In genomic region chr6:72763616-72764015, GRCm38 (mm10) we compare ENCODE assay signal across 28 mouse cellular contexts. TPM values are rescaled to one million over a fixed set of nuclear protein-coding genes. Genes with fewer than 3 reads are reported as not detected.
DNase-seq lines count a peak whose midpoint lies in the region; ATAC-seq and TF ChIP-seq lines count a peak whose summit lies in the region.
"Had no signal": no experiment of that assay in that cellular context is flagged by ENCODE, and none has a peak within 500 bp of the region (broad histone marks: within the 10 kb centered on the region; RNA-seq: fewer than 3 reads in every experiment).

No protein-coding gene starts in this region.

- no peak overlapping the region for H3K9ac ChIP-seq in embryonic facial prominence, embryonic 13.5 days
- no peak overlapping the region for H3K9ac ChIP-seq in limb, embryonic 15.5 days
- H3K9ac ChIP-seq: forebrain, embryonic 13.5 days; hindbrain, embryonic 13.5 days; limb, embryonic 13.5 days; liver, embryonic 13.5 days; midbrain, embryonic 13.5 days; neural tube, embryonic 13.5 days had no signal

- no peak for DNase-seq in embryonic facial prominence, embryonic 10.5 days (ENCODE audit: low spot score)
- peak; percentile 62 for DNase-seq in ZHBTc4 (ENCODE audit: low read depth, low spot score)
- DNase-seq in frontal cortex, postnatal 14 days (ENCODE audit: low spot score in 2 of 2), result no peak
- DNase-seq in spleen, adult 18-20 months, result no peak
- DNase-seq: adrenal gland, postnatal 14 days; cerebellum, adult 11 months; cerebellum, adult 9-10 months; cerebellum, postnatal 36 days; gastrocnemius, postnatal 36 days; heart, adult 18-20 months; heart, postnatal 36 days; kidney, adult 8-10 months; liver, embryonic 13.5 days; lung, postnatal 4 days; right cerebral cortex, postnatal 4 days had no signal

- no peaks in the 10 kb centered on the region for H3K9me3 ChIP-seq in embryonic facial prominence, embryonic 13.5 days
- peaks cover 6% of the 10 kb centered on the region; the same call in 1 of the 2 replicates for H3K9me3 ChIP-seq in embryonic facial prominence, embryonic 10.5 days
- H3K9me3 ChIP-seq in E14TG2a.4 (ENCODE audit: low read length), result no peaks in the 10 kb centered on the region
- no peaks in the 10 kb centered on the region for H3K9me3 ChIP-seq in limb, embryonic 15.5 days
- H3K9me3 ChIP-seq: forebrain, embryonic 13.5 days; G1E; hindbrain, embryonic 13.5 days; liver, embryonic 13.5 days; midbrain, embryonic 13.5 days; neural tube, embryonic 13.5 days had no signal

- H3K4me2 ChIP-seq in embryonic facial prominence, embryonic 13.5 days, result no peak overlapping the region
- H3K4me2 ChIP-seq in limb, embryonic 15.5 days, result no peak overlapping the region
- H3K4me2 ChIP-seq: forebrain, embryonic 13.5 days; heart, embryonic 11.5 days; hindbrain, embryonic 13.5 days; limb, embryonic 13.5 days; liver, embryonic 13.5 days; midbrain, embryonic 13.5 days; neural tube, embryonic 13.5 days had no signal

- H3K4me3 ChIP-seq in embryonic facial prominence, embryonic 13.5 days, result no peak overlapping the region
- H3K4me3 ChIP-seq in embryonic facial prominence, embryonic 10.5 days, result no peak overlapping the region
- H3K4me3 ChIP-seq in E14TG2a.4 (replicated peaks; ENCODE audit: low read length), result peak overlapping the region; percentile 39
- no peak overlapping the region for H3K4me3 ChIP-seq in limb, embryonic 15.5 days
- H3K4me3 ChIP-seq: forebrain, embryonic 13.5 days; hindbrain, embryonic 13.5 days; limb, embryonic 13.5 days; liver, embryonic 13.5 days; megakaryocyte, embryonic 14.5 days; midbrain, embryonic 13.5 days; neural tube, embryonic 13.5 days had no signal

- WGBS in embryonic facial prominence, embryonic 13.5 days, result 35% methylated on average over 11 of the region's 11 CpGs
- WGBS in embryonic facial prominence, embryonic 10.5 days, result 54% methylated on average over 11 of the region's 11 CpGs
- 35% methylated on average over 11 of the region's 11 CpGs for WGBS in limb, embryonic 15.5 days

- TF ChIP-seq CTCF in E14TG2a.4 (conservative IDR thresholded peaks at IDR 0.05; ENCODE audit: low read length), result no peak

- H3K36me3 ChIP-seq in embryonic facial prominence, embryonic 13.5 days, result peaks cover 15% of the 10 kb centered on the region
- peaks cover 34% of the 10 kb centered on the region for H3K36me3 ChIP-seq in embryonic facial prominence, embryonic 10.5 days (replicated peaks)
- H3K36me3 ChIP-seq in E14TG2a.4 (ENCODE audit: insufficient read depth, low read length), result peaks cover 20% of the 10 kb centered on the region
- peaks cover 3% of the 10 kb centered on the region; the same call in 1 of the 2 replicates for H3K36me3 ChIP-seq in limb, embryonic 15.5 days
- H3K36me3 ChIP-seq: G1E; hindbrain, embryonic 13.5 days; liver, embryonic 13.5 days; midbrain, embryonic 13.5 days; neural tube, embryonic 13.5 days had no signal

- peaks cover 78% of the 10 kb centered on the region for H3K4me1 ChIP-seq in embryonic facial prominence, embryonic 13.5 days
- peaks cover 79% of the 10 kb centered on the region for H3K4me1 ChIP-seq in embryonic facial prominence, embryonic 10.5 days
- peaks cover 99% of the 10 kb centered on the region for H3K4me1 ChIP-seq in E14TG2a.4 (replicated peaks; ENCODE audit: low read depth, low read length)
- peaks cover 73% of the 10 kb centered on the region for H3K4me1 ChIP-seq in limb, embryonic 15.5 days
- H3K4me1 ChIP-seq: liver, embryonic 13.5 days; megakaryocyte, embryonic 14.5 days had no signal

- no peaks in the 10 kb centered on the region for H3K27me3 ChIP-seq in embryonic facial prominence, embryonic 13.5 days
- H3K27me3 ChIP-seq in embryonic facial prominence, embryonic 10.5 days (replicated peaks; ENCODE audit: low read depth, poor library complexity, severe bottlenecking), result no peaks in the 10 kb centered on the region
- no peaks in the 10 kb centered on the region for H3K27me3 ChIP-seq in E14TG2a.4 (ENCODE audit: insufficient read depth, low read length)
- no peaks in the 10 kb centered on the region for H3K27me3 ChIP-seq in limb, embryonic 15.5 days
- H3K27me3 ChIP-seq: forebrain, embryonic 13.5 days; hindbrain, embryonic 13.5 days; limb, embryonic 13.5 days; liver, embryonic 13.5 days; midbrain, embryonic 13.5 days; neural tube, embryonic 13.5 days had no signal

- no peak for ATAC-seq in embryonic facial prominence, embryonic 13.5 days (ENCODE audit: insufficient number of reproducible peaks, insufficient read depth, low FRiP score, low TSS enrichment, low read depth)
- ATAC-seq in limb, embryonic 15.5 days (ENCODE audit: insufficient number of reproducible peaks, low FRiP score, low TSS enrichment, low read depth), result no peak
- ATAC-seq: forebrain, embryonic 13.5 days; lung, postnatal 0 days; midbrain, embryonic 13.5 days had no signal

- H3K27ac ChIP-seq in embryonic facial prominence, embryonic 13.5 days, result peak overlapping the region; percentile 44; the same call in 1 of the 2 replicates
- H3K27ac ChIP-seq in embryonic facial prominence, embryonic 10.5 days (replicated peaks), result no peak overlapping the region
- H3K27ac ChIP-seq in limb, embryonic 15.5 days, result 0 out of 2 replicates have a peak overlapping the region, but pooled peaks have one; percentile 17
- H3K27ac ChIP-seq: forebrain, embryonic 13.5 days; hindbrain, embryonic 13.5 days; kidney, postnatal 0 days; limb, embryonic 13.5 days; liver, embryonic 13.5 days; midbrain, embryonic 13.5 days; neural tube, embryonic 13.5 days had no signal

RNA-seq across cellular contexts. Expression of gene Tcf7l1, which starts 25.4 kb away (rescaled TPM):
- polyA plus RNA-seq in embryonic facial prominence, embryonic 13.5 days (2015; fragmentation: Nextera tagmentation; extraction: Ambion mirVana), result 59.2 and 63.7 TPM in 2 replicates
- polyA plus RNA-seq in embryonic facial prominence, embryonic 10.5 days (2016; fragmentation: Nextera tagmentation; extraction: Ambion mirVana), result 34.8 and 37.1 TPM in 2 replicates
- 34.8 and 39.0 TPM in 2 replicates for polyA plus RNA-seq in limb, embryonic 15.5 days (2015; fragmentation: Nextera tagmentation; extraction: Ambion mirVana)
- polyA plus RNA-seq: G1E had no signal
